Mouse (Mus musculus): ENCODE data around the gene Cblb. TPM values are rescaled to one million over a fixed set of nuclear protein-coding genes. Genes with fewer than 3 reads are reported as not detected.

Cblb gene
- polyA plus RNA-seq, 1 experiment from 2014 or later: 8.7 TPM

DNA sequence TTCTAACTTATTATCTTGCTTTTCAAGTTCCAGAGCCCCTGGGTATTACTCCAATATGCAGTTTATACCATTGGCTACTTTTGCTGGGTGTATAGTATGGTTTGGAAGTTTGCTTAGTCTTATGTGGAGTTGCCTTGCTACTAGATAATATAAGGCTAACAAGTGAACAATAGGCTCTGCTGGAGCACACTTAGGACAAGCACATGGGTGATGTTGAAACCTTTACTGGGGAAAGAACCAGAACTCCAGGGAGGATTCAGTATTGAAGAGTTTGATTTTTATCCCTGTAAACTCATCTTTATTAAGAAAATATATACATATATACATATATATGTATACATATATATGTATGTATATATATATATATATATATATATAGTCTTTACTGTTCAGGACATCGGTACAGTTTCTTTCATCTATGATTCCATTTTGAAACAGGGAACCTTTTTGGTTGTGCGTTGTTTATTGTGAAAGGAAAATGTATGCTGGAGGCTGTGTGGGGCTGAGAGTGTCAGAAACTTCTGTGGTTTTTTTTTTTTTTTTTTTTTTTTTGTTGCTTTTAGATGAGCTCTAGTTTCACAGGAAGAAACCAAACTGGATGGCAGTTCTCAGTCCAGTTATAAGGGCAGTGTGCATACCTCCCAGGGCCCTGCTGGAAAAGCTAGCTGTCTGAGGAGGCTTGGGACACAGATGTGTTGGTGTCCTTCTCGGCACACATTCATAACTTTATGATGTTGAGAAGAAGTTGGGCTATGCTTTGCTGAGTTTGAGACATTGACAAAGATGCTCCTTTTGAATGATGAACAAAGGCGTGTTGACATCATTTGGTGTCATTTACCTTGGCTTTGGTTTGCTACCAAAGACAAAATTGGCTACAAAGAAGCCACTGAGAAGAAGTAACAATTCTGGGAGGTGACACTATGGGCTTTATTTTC, 2.6 kb downstream of the Cblb start:
- no peak for ATAC-seq
- H3K4me3 ChIP-seq (ENCODE audit: low read depth, low read length): peak overlapping the region; percentile 94
- TF ChIP-seq EP300 (IDR thresholded peaks at IDR 0.05): no peak
- no peak for TF ChIP-seq CTCF (IDR thresholded peaks at IDR 0.05)
- 84% methylated on average over 4 of the region's 4 CpGs for WGBS
- no peak overlapping the region for H3K27ac ChIP-seq (ENCODE audit: low read length)
- H3K9me3 ChIP-seq (ENCODE audit: low read length): no peaks in the 10 kb centered on the region
- DNase-seq (ENCODE audit: low spot score): no peak
- H3K27me3 ChIP-seq (replicated peaks; ENCODE audit: insufficient read depth, low read length): no peaks in the 10 kb centered on the region
- 0 out of 2 replicates have a peak, but pooled peaks cover 5% of the 10 kb centered on the region for H3K36me3 ChIP-seq (ENCODE audit: insufficient read depth, low read length)
- H3K9ac ChIP-seq (replicated peaks; ENCODE audit: low read depth): no peak overlapping the region
- peak overlapping the region; percentile 68 for H3K4me2 ChIP-seq (replicated peaks; ENCODE audit: low read depth, low read length)
- H3K4me1 ChIP-seq (ENCODE audit: insufficient read depth, low read depth, low read length): peaks cover 15% of the 10 kb centered on the region; the same call in 1 of the 2 replicates

DNA sequence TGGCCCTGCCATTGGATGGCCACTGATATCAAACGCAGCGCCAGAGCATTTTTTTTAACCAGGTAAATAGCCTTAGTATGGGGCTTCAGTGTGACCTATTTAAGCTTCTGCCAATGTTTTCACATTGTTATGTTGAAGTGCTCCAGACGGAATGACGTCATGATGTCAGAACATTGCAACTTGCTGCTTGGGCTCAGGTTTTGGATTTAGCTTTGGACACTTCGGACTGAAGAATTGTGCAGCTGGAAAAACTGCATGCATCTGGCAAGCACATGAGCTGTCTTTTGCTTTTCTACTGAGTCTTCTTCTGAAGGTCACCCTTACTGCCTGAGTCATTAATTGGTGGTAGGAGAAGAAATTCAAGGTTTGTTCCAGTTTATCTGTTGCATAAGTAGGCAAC, 3.3 kb downstream of the Cblb start:
- 68% methylated on average over 5 of the region's 5 CpGs for WGBS
- DNase-seq (ENCODE audit: low spot score): peak; percentile 54
- TF ChIP-seq CTCF (IDR thresholded peaks at IDR 0.05): no peak
- no peak for TF ChIP-seq EP300 (IDR thresholded peaks at IDR 0.05)

DNA sequence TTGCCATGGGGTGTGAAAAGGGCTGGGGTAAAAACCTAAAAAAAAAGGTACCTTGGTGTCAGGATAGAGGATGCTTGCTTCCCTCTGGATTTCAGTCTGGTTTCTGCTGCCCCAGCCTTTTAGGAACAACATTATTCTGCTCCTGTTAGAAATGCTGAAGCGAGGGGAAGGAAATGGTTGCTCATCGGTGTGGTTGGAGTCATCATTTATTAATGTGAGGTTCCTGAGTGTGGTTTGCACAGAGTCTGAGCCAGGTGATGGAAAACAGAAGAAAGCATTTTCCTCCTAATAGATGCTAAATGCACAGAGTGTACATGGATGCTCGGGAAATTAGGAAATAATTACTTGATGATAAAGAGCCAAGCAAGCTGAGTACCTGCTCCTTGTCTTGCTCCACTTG, 5.3 kb downstream of the Cblb start:
- Histone ChIP-seq H3K4me2 (replicated peaks; ENCODE audit: low read depth, low read length) (no peak overlapping the region; the same call in 1 of the 2 replicates), H3K9ac (replicated peaks; ENCODE audit: low read depth) (no peak overlapping the region), H3K27me3 (replicated peaks; ENCODE audit: insufficient read depth, low read length) (no peaks in the 10 kb centered on the region), H3K27ac (ENCODE audit: low read length) (no peak overlapping the region), H3K9me3 (ENCODE audit: low read length) (no peaks in the 10 kb centered on the region), H3K4me3 (ENCODE audit: low read depth, low read length) (no peak overlapping the region), H3K4me1 (ENCODE audit: insufficient read depth, low read depth, low read length) (peaks cover 24% of the 10 kb centered on the region; the same call in 1 of the 2 replicates), H3K36me3 (ENCODE audit: insufficient read depth, low read length) (0 out of 2 replicates have a peak, but pooled peaks cover 5% of the 10 kb centered on the region)
- TF ChIP-seq EP300 (IDR thresholded peaks at IDR 0.05) (no peak), CTCF (IDR thresholded peaks at IDR 0.05) (no peak)
- 77% methylated on average over 3 of the region's 3 CpGs for WGBS
- DNase-seq (ENCODE audit: low spot score): no peak
- no peak for ATAC-seq

More for the DNA sequence above, 3.3 kb downstream of the Cblb start:
- Histone ChIP-seq H3K36me3 (ENCODE audit: insufficient read depth, low read length) (0 out of 2 replicates have a peak, but pooled peaks cover 5% of the 10 kb centered on the region), H3K9ac (replicated peaks; ENCODE audit: low read depth) (no peak overlapping the region), H3K4me3 (ENCODE audit: low read depth, low read length) (peak overlapping the region; percentile 14; the same call in 1 of the 2 replicates), H3K4me2 (replicated peaks; ENCODE audit: low read depth, low read length) (peak overlapping the region; percentile 68), H3K4me1 (ENCODE audit: insufficient read depth, low read depth, low read length) (peaks cover 15% of the 10 kb centered on the region; the same call in 1 of the 2 replicates), H3K27me3 (replicated peaks; ENCODE audit: insufficient read depth, low read length) (no peaks in the 10 kb centered on the region), H3K9me3 (ENCODE audit: low read length) (no peaks in the 10 kb centered on the region), H3K27ac (ENCODE audit: low read length) (no peak overlapping the region)
- no peak for ATAC-seq

DNA sequence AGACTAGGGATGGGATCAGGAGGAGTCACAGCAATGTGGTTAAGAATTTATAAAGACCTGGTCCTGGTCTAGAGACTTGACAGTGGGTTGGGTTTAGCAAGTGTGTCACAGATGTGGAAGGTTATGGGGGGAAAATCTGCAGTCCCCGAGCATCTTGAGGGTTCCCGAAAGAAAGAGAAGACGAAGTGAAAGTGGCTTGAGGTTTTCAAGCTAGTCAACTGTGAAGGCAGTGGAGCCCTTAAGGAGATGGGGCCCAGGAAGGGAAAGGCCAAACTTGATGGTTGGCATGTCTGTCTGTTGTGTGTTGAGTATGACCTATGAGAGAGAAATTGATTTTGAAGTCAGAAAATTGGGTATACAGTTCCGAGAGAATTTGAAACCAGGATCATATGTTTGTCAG, 7.3 kb downstream of the Cblb start:
- no peak for ATAC-seq

DNA sequence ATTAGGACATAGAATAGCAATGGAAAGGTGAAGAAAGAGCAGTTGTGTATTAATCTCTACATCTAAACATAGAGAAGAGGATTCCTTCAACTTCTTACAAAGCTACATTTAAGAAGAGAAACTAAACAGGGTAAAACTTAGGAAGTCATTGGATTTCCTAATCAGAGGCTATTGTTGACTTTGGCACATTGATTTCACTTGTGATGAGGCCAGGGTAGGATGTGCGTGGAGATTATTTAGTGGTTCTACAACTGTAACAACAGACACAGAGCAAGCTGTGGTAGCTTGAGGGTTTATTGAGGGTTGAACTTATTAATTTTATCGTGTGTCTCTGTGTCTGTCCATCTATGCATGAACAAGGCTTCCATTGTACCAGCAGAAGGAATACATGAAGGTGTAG, 7.8 kb downstream of the Cblb start:
- TF ChIP-seq EP300 (IDR thresholded peaks at IDR 0.05) (no peak), CTCF (IDR thresholded peaks at IDR 0.05) (no peak)
- H3K9ac ChIP-seq (replicated peaks; ENCODE audit: low read depth): no peak overlapping the region
- H3K27ac ChIP-seq (ENCODE audit: low read length): no peak overlapping the region
- no peaks in the 10 kb centered on the region for H3K27me3 ChIP-seq (replicated peaks; ENCODE audit: insufficient read depth, low read length)
- DNase-seq (ENCODE audit: low spot score): no peak
- ATAC-seq: no peak
- no peak overlapping the region for H3K4me3 ChIP-seq (ENCODE audit: low read depth, low read length)
- H3K4me2 ChIP-seq (replicated peaks; ENCODE audit: low read depth, low read length): no peak overlapping the region
- WGBS: 52% methylated on average over 2 of the region's 2 CpGs
- H3K36me3 ChIP-seq (ENCODE audit: insufficient read depth, low read length): 0 out of 2 replicates have a peak, but pooled peaks cover 5% of the 10 kb centered on the region
- H3K9me3 ChIP-seq (ENCODE audit: low read length): no peaks in the 10 kb centered on the region
- peaks cover 27% of the 10 kb centered on the region; the same call in 1 of the 2 replicates for H3K4me1 ChIP-seq (ENCODE audit: insufficient read depth, low read depth, low read length)

More for the DNA sequence above, 7.3 kb downstream of the Cblb start:
- TF ChIP-seq CTCF (IDR thresholded peaks at IDR 0.05) (no peak), EP300 (IDR thresholded peaks at IDR 0.05) (no peak)
- Histone ChIP-seq H3K9ac (replicated peaks; ENCODE audit: low read depth) (no peak overlapping the region), H3K9me3 (ENCODE audit: low read length) (no peaks in the 10 kb centered on the region), H3K4me3 (ENCODE audit: low read depth, low read length) (no peak overlapping the region), H3K27ac (ENCODE audit: low read length) (no peak overlapping the region), H3K36me3 (ENCODE audit: insufficient read depth, low read length) (0 out of 2 replicates have a peak, but pooled peaks cover 5% of the 10 kb centered on the region), H3K4me1 (ENCODE audit: insufficient read depth, low read depth, low read length) (peaks cover 27% of the 10 kb centered on the region; the same call in 1 of the 2 replicates), H3K4me2 (replicated peaks; ENCODE audit: low read depth, low read length) (no peak overlapping the region), H3K27me3 (replicated peaks; ENCODE audit: insufficient read depth, low read length) (no peaks in the 10 kb centered on the region)
- DNase-seq (ENCODE audit: low spot score): no peak
- WGBS: 94% methylated on average over 4 of the region's 4 CpGs

DNA sequence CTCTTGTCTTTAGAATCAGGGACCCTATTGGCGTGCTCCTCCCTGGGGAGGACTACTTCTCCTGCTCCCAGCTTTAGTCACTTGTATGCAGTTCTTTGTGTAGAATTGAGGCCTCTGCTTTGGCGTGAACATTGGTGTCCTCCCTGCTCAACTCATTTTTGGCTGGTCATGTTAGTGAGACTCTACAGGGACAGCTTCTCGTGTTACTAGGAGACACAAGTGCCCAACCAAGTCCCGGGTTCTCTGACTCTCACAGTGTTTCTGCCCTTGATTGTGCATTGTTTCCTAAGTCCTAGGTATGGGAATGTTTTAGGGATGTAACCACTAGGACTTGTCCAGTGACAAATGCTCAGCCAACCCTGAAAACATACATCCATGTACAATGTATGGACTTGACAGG, 9.9 kb downstream of the Cblb start:
- no peak for ATAC-seq
- Histone ChIP-seq H3K9me3 (ENCODE audit: low read length) (no peaks in the 10 kb centered on the region), H3K4me3 (ENCODE audit: low read depth, low read length) (no peak overlapping the region), H3K36me3 (ENCODE audit: insufficient read depth, low read length) (0 out of 2 replicates have a peak, but pooled peaks cover 5% of the 10 kb centered on the region), H3K27ac (ENCODE audit: low read length) (no peak overlapping the region), H3K27me3 (replicated peaks; ENCODE audit: insufficient read depth, low read length) (no peaks in the 10 kb centered on the region), H3K4me1 (ENCODE audit: insufficient read depth, low read depth, low read length) (peaks cover 19% of the 10 kb centered on the region; the same call in 1 of the 2 replicates), H3K9ac (replicated peaks; ENCODE audit: low read depth) (no peak overlapping the region), H3K4me2 (replicated peaks; ENCODE audit: low read depth, low read length) (no peak overlapping the region)
- DNase-seq (ENCODE audit: low spot score): no peak
- WGBS: 63% methylated on average over 4 of the region's 4 CpGs
- TF ChIP-seq EP300 (IDR thresholded peaks at IDR 0.05) (no peak), CTCF (IDR thresholded peaks at IDR 0.05) (no peak)
